Mouse (Mus musculus) heart, embryonic 13.5 days (tissue): ENCODE measurements around the gene D930048N14Rik. TPM values are rescaled to one million over a fixed set of nuclear protein-coding genes. Genes with fewer than 3 reads are reported as not detected.
"Not testable (repeated sequence)": the region's sequence is repeated elsewhere in the genome, so short reads cannot be mapped to it uniquely, and the experiment has no call there.

Experiments used
- ATAC-seq: fragments of 200-750 bp; cut with Nextera tagmentation; 2 replicates; pipeline ENCODE4 v1.8.0; 2017; ENCODE audit warnings: moderate TSS enrichment; ENCODE audit not compliant: insufficient number of reproducible peaks, low FRiP score, low TSS enrichment; ENCODE audit errors: extremely low read depth
- H3K27ac ChIP-seq: fragments of 300-500 bp; sonication (generic); replicated peaks from 2 replicates; pipeline ENCODE4 v1.5.1; 2015; ENCODE audit warnings: moderate library complexity, mild to moderate bottlenecking, inconsistent platforms
- H3K27me3 ChIP-seq: fragments of 300-500 bp; sonication (generic); replicated peaks from 2 replicates; pipeline ENCODE4 v1.6.1; 2015; ENCODE audit warnings: mild to moderate bottlenecking, inconsistent platforms
- H3K36me3 ChIP-seq: fragments of 300-500 bp; sonication (generic); 2 replicates; pipeline ENCODE4 v1.6.1; 2015; ENCODE audit warnings: mild to moderate bottlenecking, inconsistent platforms
- H3K4me1 ChIP-seq: fragments of 300-500 bp; sonication (generic); 2 replicates; pipeline ENCODE4 v1.6.1; 2015; ENCODE audit warnings: inconsistent platforms
- H3K4me2 ChIP-seq: fragments of 300-500 bp; sonication (generic); 2 replicates; pipeline ENCODE4 v1.6.1; 2015; ENCODE audit warnings: inconsistent platforms, mild to moderate bottlenecking, moderate library complexity
- H3K4me3 ChIP-seq: fragments of 300-500 bp; sonication (generic); 2 replicates; pipeline ENCODE4 v1.5.1; 2015; ENCODE audit warnings: moderate library complexity, mild to moderate bottlenecking, inconsistent platforms
- H3K9ac ChIP-seq: fragments of 300-500 bp; sonication (generic); 2 replicates; pipeline ENCODE4 v1.6.1; 2015; ENCODE audit warnings: inconsistent platforms, mild to moderate bottlenecking, moderate library complexity
- H3K9me3 ChIP-seq: fragments of 300-500 bp; sonication (generic); 2 replicates; pipeline ENCODE4 v1.6.1; 2016; ENCODE audit warnings: inconsistent platforms
- WGBS: fragments of 180-500 bp; shearing (Covaris S2); methylation state at CpG from one replicate; pipeline ENCODE4 v1.1.7; 2015; ENCODE audit warnings: mixed read lengths; 5-methylcytosine and 5-hydroxymethylcytosine counted together
- polyA plus RNA-seq: library from polyadenylated mRNA; unstranded; fragments of >200 nt; fragmentation: Nextera tagmentation; extraction: Ambion mirVana; gene quantifications from 2 replicates; pipeline ENCODE4 v1.2.1, GENCODE M21; 2015

D930048N14Rik gene
- polyA plus RNA-seq, 1 experiment from 2014 or later, result 0.86 TPM

- Histone ChIP-seq H3K9me3 (no peaks in the 10 kb centered on the region), H3K4me1 (peaks cover 26% of the 10 kb centered on the region), H3K4me3 (no peak overlapping the region), H3K36me3 (peaks cover 22% of the 10 kb centered on the region), H3K27me3 (no peaks in the 10 kb centered on the region), H3K27ac (no peak overlapping the region), H3K4me2 (no peak overlapping the region), H3K9ac (no peak overlapping the region)
- ATAC-seq, result no peak
- WGBS, result 76% methylated on average over 6 of the region's 6 CpGs
These were observed 18.5 kb upstream of the D930048N14Rik start for GRCm38 (mm10) chr11:51632130-51632753.

GRCm38 (mm10) chr11:51633200-51633599 lies 17.6 kb upstream of the D930048N14Rik start:
- not testable (repeated sequence) for H3K27me3 ChIP-seq, H3K9me3 ChIP-seq, H3K4me2 ChIP-seq, H3K9ac ChIP-seq, H3K27ac ChIP-seq, ATAC-seq, H3K4me3 ChIP-seq
- Histone ChIP-seq H3K36me3 (peaks cover 12% of the 10 kb centered on the region), H3K4me1 (peaks cover 33% of the 10 kb centered on the region)
- WGBS, result 89% methylated on average over 7 of the region's 7 CpGs

GRCm38 (mm10) chr11:51633721-51634120 lies 17.0 kb upstream of the D930048N14Rik start:
- Histone ChIP-seq H3K36me3 (peaks cover 9% of the 10 kb centered on the region; the same call in 1 of the 2 replicates), H3K9ac (no peak overlapping the region), H3K9me3 (no peaks in the 10 kb centered on the region), H3K27me3 (peaks cover 6% of the 10 kb centered on the region; the same call in 1 of the 2 replicates), H3K4me3 (no peak overlapping the region), H3K27ac (no peak overlapping the region), H3K4me1 (peaks cover 33% of the 10 kb centered on the region), H3K4me2 (no peak overlapping the region)
- ATAC-seq, result no peak
- 87% methylated on average over 3 of the region's 3 CpGs for WGBS

GRCm38 (mm10) chr11:51635127-51635524 lies 15.6 kb upstream of the D930048N14Rik start:
- Histone ChIP-seq H3K4me2 (peak overlapping the region; percentile 76), H3K4me1 (peaks cover 33% of the 10 kb centered on the region), H3K36me3 (no peaks in the 10 kb centered on the region), H3K4me3 (peak overlapping the region; percentile 91), H3K9ac (peak overlapping the region; percentile 89), H3K27me3 (peaks cover 6% of the 10 kb centered on the region; the same call in 1 of the 2 replicates), H3K27ac (peak overlapping the region; percentile 76), H3K9me3 (no peaks in the 10 kb centered on the region)
- ATAC-seq, result no peak
- WGBS, result 8% methylated on average over 6 of the region's 6 CpGs

GRCm38 (mm10) chr11:51635525-51636322 lies 15.0 kb upstream of the D930048N14Rik start, which contains the start of gene Rmnd5b:
TSS of gene Rmnd5b (minus strand) at chr11:51635896.
- H3K9me3 ChIP-seq, result no peaks in the 10 kb centered on the region
- H3K36me3 ChIP-seq, result no peaks in the 10 kb centered on the region
- peak; percentile 78 for ATAC-seq

GRCm38 (mm10) chr11:51636323-51636684 lies 14.4 kb upstream of the D930048N14Rik start:
- H3K9me3 ChIP-seq, result no peaks in the 10 kb centered on the region
- ATAC-seq, result no peak; the same call in 1 of the 2 replicates
- no peaks in the 10 kb centered on the region for H3K36me3 ChIP-seq
- peaks cover 33% of the 10 kb centered on the region for H3K4me1 ChIP-seq
- H3K27me3 ChIP-seq, result peaks cover 6% of the 10 kb centered on the region; the same call in 1 of the 2 replicates
- peak overlapping the region; percentile 91 for H3K4me3 ChIP-seq
- peak overlapping the region; percentile 76 for H3K27ac ChIP-seq
- 5% methylated on average over 6 of the region's 6 CpGs for WGBS
- H3K9ac ChIP-seq, result peak overlapping the region; percentile 89
- peak overlapping the region; percentile 76 for H3K4me2 ChIP-seq

More at GRCm38 (mm10) chr11:51635525-51636322, 15.0 kb upstream of the D930048N14Rik start, which contains the start of gene Rmnd5b:
- H3K4me3 ChIP-seq, result peak within 1 kb of the TSS; percentile 91
- peaks cover 6% of the 10 kb centered on the region; the same call in 1 of the 2 replicates for H3K27me3 ChIP-seq
- H3K9ac ChIP-seq, result peak within 1 kb of the TSS; percentile 89
- peaks cover 33% of the 10 kb centered on the region for H3K4me1 ChIP-seq
- H3K4me2 ChIP-seq, result peak within 1 kb of the TSS; percentile 76
- H3K27ac ChIP-seq, result peak within 1 kb of the TSS; percentile 76
- WGBS, result under 1% methylated on average over 61 of the region's 61 CpGs

GRCm38 (mm10) chr11:51637971-51638414 lies 12.8 kb upstream of the D930048N14Rik start:
- ATAC-seq, result no peak
- Histone ChIP-seq H3K4me3 (peak overlapping the region; percentile 26), H3K36me3 (0 out of 2 replicates have a peak, but pooled peaks cover 6% of the 10 kb centered on the region), H3K9me3 (no peaks in the 10 kb centered on the region), H3K4me2 (peak overlapping the region; percentile 60), H3K27ac (peak overlapping the region; percentile 64), H3K27me3 (peaks cover 6% of the 10 kb centered on the region; the same call in 1 of the 2 replicates), H3K4me1 (peaks cover 32% of the 10 kb centered on the region), H3K9ac (peak overlapping the region; percentile 69)
- 7% methylated on average over 17 of the region's 17 CpGs for WGBS

- 62% methylated on average over 5 of the region's 5 CpGs for WGBS
- H3K9ac ChIP-seq, result no peak overlapping the region
- ATAC-seq, result no peak
- no peak overlapping the region for H3K4me3 ChIP-seq
- H3K36me3 ChIP-seq, result peaks cover 10% of the 10 kb centered on the region
- no peaks in the 10 kb centered on the region for H3K9me3 ChIP-seq
- H3K4me2 ChIP-seq, result peak overlapping the region; percentile 60
- 0 out of 2 replicates have a peak overlapping the region, but pooled peaks have one; percentile 64 for H3K27ac ChIP-seq
- H3K27me3 ChIP-seq, result peaks cover 6% of the 10 kb centered on the region; the same call in 1 of the 2 replicates
- peaks cover 37% of the 10 kb centered on the region for H3K4me1 ChIP-seq
These were observed 12.3 kb upstream of the D930048N14Rik start for GRCm38 (mm10) chr11:51638497-51638896.

- Histone ChIP-seq H3K36me3 (peaks cover 31% of the 10 kb centered on the region), H3K9me3 (no peaks in the 10 kb centered on the region), H3K4me2 (no peak overlapping the region), H3K4me3 (no peak overlapping the region), H3K4me1 (peaks cover 31% of the 10 kb centered on the region), H3K27me3 (peaks cover 21% of the 10 kb centered on the region; the same call in 1 of the 2 replicates), H3K9ac (no peak overlapping the region), H3K27ac (no peak overlapping the region)
- no peak for ATAC-seq
- 79% methylated on average over 7 of the region's 7 CpGs for WGBS
These were observed 10.0 kb upstream of the D930048N14Rik start for GRCm38 (mm10) chr11:51640748-51641147.

- no peak overlapping the region for H3K4me3 ChIP-seq
- no peak overlapping the region for H3K27ac ChIP-seq
- H3K9me3 ChIP-seq, result no peaks in the 10 kb centered on the region
- peak overlapping the region; percentile 40 for H3K4me2 ChIP-seq
- peaks cover 25% of the 10 kb centered on the region for H3K4me1 ChIP-seq
- H3K36me3 ChIP-seq, result peaks cover 31% of the 10 kb centered on the region
- peak overlapping the region; percentile 14; the same call in 1 of the 2 replicates for H3K9ac ChIP-seq
- peaks cover 19% of the 10 kb centered on the region; the same call in 1 of the 2 replicates for H3K27me3 ChIP-seq
- no peak for ATAC-seq
- 55% methylated on average over 9 of the region's 9 CpGs for WGBS
These were observed 7.6 kb upstream of the D930048N14Rik start for GRCm38 (mm10) chr11:51643202-51643601.

GRCm38 (mm10) chr11:51643761-51644160 lies 7.0 kb upstream of the D930048N14Rik start:
- Histone ChIP-seq H3K27ac (no peak overlapping the region), H3K9ac (no peak overlapping the region)
- WGBS, result 37% methylated on average over 15 of the region's 15 CpGs

More at GRCm38 (mm10) chr11:51643761-51644160, 7.0 kb upstream of the D930048N14Rik start:
- Histone ChIP-seq H3K36me3 (peaks cover 31% of the 10 kb centered on the region), H3K27me3 (peaks cover 18% of the 10 kb centered on the region; the same call in 1 of the 2 replicates), H3K4me3 (no peak overlapping the region; the same call in 1 of the 2 replicates), H3K4me1 (peaks cover 31% of the 10 kb centered on the region), H3K9me3 (no peaks in the 10 kb centered on the region), H3K4me2 (peak overlapping the region; percentile 40)
- ATAC-seq, result no peak
